Mouse (Mus musculus) thymus, postnatal 10 days (tissue): ENCODE results near the gene Mecom.

Experiments
- DNase-seq, 2 experiments: peaks; one replicate each; pipeline ENCODE4 v3.0.0; 2021; ENCODE audit warnings: low spot score in 2 of 2

Mecom gene

GRCm38 (mm10) chr3:30483006-30483684 lies 64.7 kb downstream of the Mecom start:
- DNase-seq = no peak

- no peak for DNase-seq
Measured at GRCm38 (mm10) chr3:30481682-30482081, 66.1 kb downstream of the Mecom start.

- DNase-seq = no peak
Measured at GRCm38 (mm10) chr3:30480551-30480950, 67.3 kb downstream of the Mecom start.

GRCm38 (mm10) chr3:30478252-30478651 lies 69.6 kb downstream of the Mecom start:
- no peak for DNase-seq

GRCm38 (mm10) chr3:30477008-30477407 lies 70.8 kb downstream of the Mecom start:
- no peak for DNase-seq

- DNase-seq = no peak
Measured at GRCm38 (mm10) chr3:30475591-30475990, 72.2 kb downstream of the Mecom start.

- DNase-seq = no peak
Measured at GRCm38 (mm10) chr3:30468068-30468835, 79.6 kb downstream of the Mecom start.

- no peak for DNase-seq
Measured at GRCm38 (mm10) chr3:30466031-30466650, 81.7 kb downstream of the Mecom start.

- no peak for DNase-seq
Measured at GRCm38 (mm10) chr3:30464497-30464896, 83.3 kb downstream of the Mecom start.

GRCm38 (mm10) chr3:30461831-30462230 lies 86.0 kb downstream of the Mecom start:
- DNase-seq = no peak

GRCm38 (mm10) chr3:30460890-30461578 lies 86.8 kb downstream of the Mecom start:
- no peak for DNase-seq

- DNase-seq = no peak
Measured at GRCm38 (mm10) chr3:30459626-30460025, 88.2 kb downstream of the Mecom start.

- no peak for DNase-seq
Measured at GRCm38 (mm10) chr3:30457975-30458678, 89.7 kb downstream of the Mecom start.

- no peak for DNase-seq
Measured at GRCm38 (mm10) chr3:30455902-30456301, 91.9 kb downstream of the Mecom start.

GRCm38 (mm10) chr3:30453546-30454455 lies 94.0 kb downstream of the Mecom start:
- DNase-seq = no peak

GRCm38 (mm10) chr3:30453046-30453445 lies 94.8 kb downstream of the Mecom start:
- DNase-seq = no peak

GRCm38 (mm10) chr3:30452511-30452910 lies 95.3 kb downstream of the Mecom start:
- no peak for DNase-seq

- DNase-seq = no peak
Measured at GRCm38 (mm10) chr3:30450206-30450965, 97.4 kb downstream of the Mecom start.

- DNase-seq = no peak
Measured at GRCm38 (mm10) chr3:30448624-30449023, 99.2 kb downstream of the Mecom start.

GRCm38 (mm10) chr3:30445970-30446442 lies 101.8 kb downstream of the Mecom start:
- DNase-seq = no peak
